8 mouse cellular contexts compared by ENCODE assay signal in genomic region chr7:37566019-37566418, GRCm38 (mm10).
DNase-seq lines count a peak whose midpoint lies in the region; ATAC-seq lines count a peak whose summit lies in the region.

No protein-coding gene starts in this region.

- H3K4me3 ChIP-seq in lung, embryonic 16.5 days (ENCODE audit: low read length): peak overlapping the region; percentile 1; the same call in 1 of the 2 replicates
- no peak overlapping the region for H3K4me3 ChIP-seq in stomach, embryonic 16.5 days (replicated peaks; ENCODE audit: low read length)

- peak overlapping the region; percentile 47 for H3K4me2 ChIP-seq in lung, embryonic 16.5 days (ENCODE audit: low read depth, low read length)
- H3K4me2 ChIP-seq in stomach, embryonic 16.5 days (ENCODE audit: low read depth, low read length): no peak overlapping the region; the same call in 1 of the 2 replicates

- H3K9me3 ChIP-seq in lung, embryonic 16.5 days (ENCODE audit: control insufficient read depth, low read length): no peaks in the 10 kb centered on the region
- no peaks in the 10 kb centered on the region for H3K9me3 ChIP-seq in stomach, embryonic 16.5 days (replicated peaks; ENCODE audit: control insufficient read depth, low read length)

- no peaks in the 10 kb centered on the region for H3K27me3 ChIP-seq in lung, embryonic 16.5 days (ENCODE audit: control insufficient read depth, insufficient read depth, low read depth, low read length)
- H3K27me3 ChIP-seq in stomach, embryonic 16.5 days (ENCODE audit: control insufficient read depth, insufficient read depth, low read length): no peaks in the 10 kb centered on the region

- peak overlapping the region; percentile 80 for H3K27ac ChIP-seq in lung, embryonic 16.5 days (ENCODE audit: low read length)
- peak overlapping the region; percentile 31 for H3K27ac ChIP-seq in stomach, embryonic 16.5 days (ENCODE audit: low read length)

- H3K4me1 ChIP-seq in lung, embryonic 16.5 days (replicated peaks; ENCODE audit: control insufficient read depth, insufficient read depth, low read length): peaks cover 30% of the 10 kb centered on the region
- H3K4me1 ChIP-seq in stomach, embryonic 16.5 days (ENCODE audit: control insufficient read depth, insufficient read depth, low read length): peaks cover 11% of the 10 kb centered on the region; the same call in 1 of the 2 replicates

- DNase-seq in gastrocnemius, adult 18-20 months (ENCODE audit: low spot score): peak; percentile 5
- no peak for DNase-seq in gastrocnemius, adult 8-10 months (ENCODE audit: low spot score in 2 of 2)
- DNase-seq in lung, adult 18-20 months: no peak
- DNase-seq in lung, postnatal 14 days: peak; percentile 5
- no peak for DNase-seq in cerebellum, adult 11-12 months

- peak overlapping the region; percentile 5; the same call in 1 of the 2 replicates for H3K9ac ChIP-seq in lung, embryonic 16.5 days (ENCODE audit: low read length)
- no peak overlapping the region for H3K9ac ChIP-seq in stomach, embryonic 16.5 days (ENCODE audit: low read length)

- peak; percentile 53 for ATAC-seq in lung, embryonic 16.5 days (ENCODE audit: low read depth)
- no peak for ATAC-seq in stomach, embryonic 16.5 days (ENCODE audit: insufficient read depth, low FRiP score)
- no peak for ATAC-seq in megakaryocyte-erythroid progenitor cell, adult 5-6 weeks (replicated peaks; ENCODE audit: low FRiP score, low TSS enrichment, poor library complexity, severe bottlenecking)

- WGBS in lung, embryonic 16.5 days: 6% methylated on average over 9 of the region's 9 CpGs
- 16% methylated on average over 9 of the region's 9 CpGs for WGBS in stomach, embryonic 16.5 days

- no peaks in the 10 kb centered on the region for H3K36me3 ChIP-seq in lung, embryonic 16.5 days (ENCODE audit: control insufficient read depth, insufficient read depth, low read length)
- no peaks in the 10 kb centered on the region for H3K36me3 ChIP-seq in stomach, embryonic 16.5 days (ENCODE audit: control insufficient read depth, insufficient read depth, low read length)

Comparison
In these comparisons a context has a peak if more than half of its experiments do, and no peak if none do; other contexts are left out.
1. DNase-seq: peak in gastrocnemius, adult 18-20 months (single experiment) and lung, postnatal 14 days (single experiment); none in gastrocnemius, adult 8-10 months (0 of 2), lung, adult 18-20 months (0 of 2) and cerebellum, adult 11-12 months (single experiment).